In the genomic region with DNA sequence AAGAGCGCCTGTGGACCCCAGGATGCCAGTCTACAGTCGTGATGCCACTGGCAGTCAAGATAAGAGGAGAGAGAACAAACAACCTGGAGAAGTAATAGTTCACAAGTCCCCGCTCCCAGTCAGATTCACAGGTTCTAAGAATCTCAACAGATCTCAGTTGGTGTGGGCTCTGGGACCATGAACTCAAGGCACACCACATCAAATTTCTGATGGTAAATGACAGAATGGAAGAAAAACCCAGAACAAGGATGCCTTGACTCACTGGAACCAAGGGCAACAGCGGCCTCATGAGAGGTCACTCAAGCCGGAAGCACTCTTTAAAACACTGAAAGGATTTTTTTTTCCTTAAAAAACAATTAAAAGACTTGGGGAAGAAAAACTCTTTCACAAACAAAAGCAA, we compare ENCODE assay signal across 17 mouse cellular contexts.
"Had no signal": no experiment of that assay in that cellular context is flagged by ENCODE, and none has a peak within 500 bp of the region (broad histone marks: within the 10 kb centered on the region; RNA-seq: fewer than 3 reads in every experiment).

No protein-coding gene starts in this region.

- H3K9me3 ChIP-seq: neural tube, embryonic 12.5 days; neural tube, embryonic 13.5 days; neural tube, embryonic 15.5 days; stomach, embryonic 15.5 days had no signal

- H3K4me1 ChIP-seq: neural tube, embryonic 12.5 days; neural tube, embryonic 13.5 days; neural tube, embryonic 15.5 days; stomach, embryonic 15.5 days had no signal

- DNase-seq: retina, postnatal 1 day; right cerebral cortex, adult 18-20 months; right cerebral cortex, postnatal 14 days; right cerebral cortex, postnatal 25 days; right cerebral cortex, postnatal 4 days; spleen, adult 18-20 months; thymus, adult 18-20 months; thymus, adult 2 months; thymus, postnatal 14 days; thymus, postnatal 25 days; thymus, postnatal 36 days; thymus, postnatal 4 days had no signal

- H3K4me3 ChIP-seq: neural tube, embryonic 12.5 days; neural tube, embryonic 13.5 days; neural tube, embryonic 15.5 days; stomach, embryonic 15.5 days had no signal

- H3K9ac ChIP-seq: neural tube, embryonic 12.5 days; neural tube, embryonic 13.5 days; neural tube, embryonic 15.5 days; stomach, embryonic 15.5 days had no signal

- H3K36me3 ChIP-seq: neural tube, embryonic 12.5 days; neural tube, embryonic 13.5 days; neural tube, embryonic 15.5 days; stomach, embryonic 15.5 days had no signal

- H3K4me2 ChIP-seq: neural tube, embryonic 12.5 days; neural tube, embryonic 13.5 days; neural tube, embryonic 15.5 days; stomach, embryonic 15.5 days had no signal

- H3K27me3 ChIP-seq: neural tube, embryonic 12.5 days; neural tube, embryonic 13.5 days; neural tube, embryonic 15.5 days; stomach, embryonic 15.5 days had no signal

- H3K27ac ChIP-seq: neural tube, embryonic 12.5 days; neural tube, embryonic 13.5 days; neural tube, embryonic 15.5 days; stomach, embryonic 15.5 days; stomach, postnatal 0 days had no signal
